Mouse (Mus musculus) stomach, embryonic 14.5 days (tissue): ENCODE measurements around the gene Noto. TPM values are rescaled to one million over a fixed set of nuclear protein-coding genes. Genes with fewer than 3 reads are reported as not detected.

Source experiments
- ATAC-seq: fragments of 200-750 bp; cut with Nextera tagmentation; 2 replicates; pipeline ENCODE4 v1.8.0; 2017; ENCODE audit warnings: low read depth, moderate TSS enrichment; ENCODE audit not compliant: insufficient number of reproducible peaks, insufficient read depth, low FRiP score
- H3K27ac ChIP-seq: fragments of 300-500 bp; sonication (generic); 2 replicates; pipeline ENCODE4 v1.5.1; 2014; ENCODE audit warnings: mild to moderate bottlenecking, low read length, moderate library complexity, mixed read lengths
- H3K27me3 ChIP-seq: fragments of 300-500 bp; sonication (generic); 2 replicates; pipeline ENCODE4 v1.6.1; 2014; ENCODE audit warnings: low read length, control low read depth, mixed read lengths; ENCODE audit not compliant: control insufficient read depth, insufficient read depth
- H3K36me3 ChIP-seq: fragments of 300-500 bp; sonication (generic); 2 replicates; pipeline ENCODE4 v1.6.1; 2014; ENCODE audit warnings: mild to moderate bottlenecking, control low read depth, low read length, moderate library complexity, mixed read lengths; ENCODE audit not compliant: control insufficient read depth, insufficient read depth
- H3K4me1 ChIP-seq: fragments of 300-500 bp; sonication (generic); 2 replicates; pipeline ENCODE4 v1.6.1; 2014; ENCODE audit warnings: low read length, control low read depth, mixed read lengths; ENCODE audit not compliant: control insufficient read depth, insufficient read depth
- H3K4me2 ChIP-seq: fragments of 300-500 bp; sonication (generic); replicated peaks from 2 replicates; pipeline ENCODE4 v1.6.1; 2014; ENCODE audit warnings: low read depth, low read length, control low read depth
- H3K4me3 ChIP-seq: fragments of 300-500 bp; sonication (generic); 2 replicates; pipeline ENCODE4 v1.5.1; 2014; ENCODE audit warnings: low read depth, low read length, control low read depth
- H3K9ac ChIP-seq: fragments of 300-500 bp; sonication (generic); replicated peaks from 2 replicates; pipeline ENCODE4 v1.6.1; 2014; ENCODE audit warnings: low read depth, mild to moderate bottlenecking, control low read depth, low read length, moderate library complexity, mixed read lengths
- H3K9me3 ChIP-seq: fragments of 300-500 bp; sonication (generic); 2 replicates; pipeline ENCODE4 v1.6.1; 2016; ENCODE audit warnings: low read depth, low read length, control low read depth; ENCODE audit not compliant: control insufficient read depth
- WGBS: fragments of 180-500 bp; shearing (Covaris S2); extraction: QIAGEN DNeasy Blood & Tissue Kit; methylation state at CpG from one replicate; pipeline ENCODE4 v1.1.7; 2014; 5-methylcytosine and 5-hydroxymethylcytosine counted together
- polyA plus RNA-seq: library from polyadenylated mRNA; unstranded; fragments of >200 nt; fragmentation: Nextera tagmentation; extraction: Ambion mirVana; gene quantifications from 2 replicates; pipeline ENCODE4 v1.2.1, GENCODE M21; 2014

The Noto gene
- polyA plus RNA-seq, 1 experiment from 2014 or later = not detected

DNA sequence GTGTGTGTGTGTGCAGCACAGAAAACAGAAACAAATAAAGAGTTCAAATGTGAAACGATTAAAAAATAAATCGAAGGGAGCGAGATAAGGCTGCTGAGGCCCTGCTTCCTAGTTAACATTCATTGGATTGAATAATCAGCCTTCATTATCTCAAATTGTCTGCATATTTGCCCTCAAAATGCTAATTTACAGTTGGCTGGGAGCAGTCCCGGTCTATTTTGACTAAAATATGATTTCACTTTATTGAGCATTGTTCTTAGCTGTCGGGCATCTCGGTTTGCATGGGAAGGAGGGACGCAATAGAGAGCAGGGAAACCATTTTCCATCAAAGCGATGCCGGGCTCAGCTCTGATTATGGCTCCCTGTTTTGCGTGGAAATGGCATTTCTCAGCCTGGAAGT is 20.6 kb upstream of the Noto start:
- peaks cover 6% of the 10 kb centered on the region for H3K27me3 ChIP-seq
- H3K9ac ChIP-seq = no peak overlapping the region
- no peak overlapping the region for H3K27ac ChIP-seq
- no peak overlapping the region for H3K4me3 ChIP-seq
- no peaks in the 10 kb centered on the region for H3K4me1 ChIP-seq
- 81% methylated on average over 10 of the region's 10 CpGs for WGBS
- no peaks in the 10 kb centered on the region for H3K36me3 ChIP-seq
- no peaks in the 10 kb centered on the region for H3K9me3 ChIP-seq
- ATAC-seq = no peak
- H3K4me2 ChIP-seq = no peak overlapping the region

DNA sequence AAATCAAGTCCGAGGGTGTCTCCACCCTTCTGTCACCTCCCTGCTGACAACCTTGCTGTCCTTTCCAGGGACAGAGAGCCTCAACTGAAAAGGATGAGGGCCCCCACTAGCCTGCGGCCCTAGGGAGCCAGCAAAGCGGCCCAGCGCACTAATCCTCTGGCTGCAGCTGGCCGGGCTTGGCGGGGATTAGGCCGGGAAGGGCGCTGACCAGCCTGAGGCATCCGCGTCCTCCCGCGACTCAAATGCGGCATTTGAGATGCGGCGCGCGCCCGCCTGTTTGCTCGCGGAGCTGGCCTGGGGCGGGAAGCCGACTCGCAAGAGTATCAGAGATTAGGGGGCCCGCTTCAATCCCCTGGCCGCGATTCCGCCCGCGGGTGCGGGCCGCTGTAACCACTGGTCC is 14.7 kb upstream of the Noto start:
- no peaks in the 10 kb centered on the region for H3K4me1 ChIP-seq
- no peaks in the 10 kb centered on the region for H3K9me3 ChIP-seq
- 2% methylated on average over 31 of the region's 31 CpGs for WGBS
- H3K9ac ChIP-seq = no peak overlapping the region; the same call in 1 of the 2 replicates
- peaks cover 29% of the 10 kb centered on the region for H3K27me3 ChIP-seq
- no peaks in the 10 kb centered on the region for H3K36me3 ChIP-seq
- H3K4me3 ChIP-seq = peak overlapping the region; percentile 13
- no peak overlapping the region for H3K27ac ChIP-seq
- ATAC-seq = no peak
- H3K4me2 ChIP-seq = peak overlapping the region; percentile 32

DNA sequence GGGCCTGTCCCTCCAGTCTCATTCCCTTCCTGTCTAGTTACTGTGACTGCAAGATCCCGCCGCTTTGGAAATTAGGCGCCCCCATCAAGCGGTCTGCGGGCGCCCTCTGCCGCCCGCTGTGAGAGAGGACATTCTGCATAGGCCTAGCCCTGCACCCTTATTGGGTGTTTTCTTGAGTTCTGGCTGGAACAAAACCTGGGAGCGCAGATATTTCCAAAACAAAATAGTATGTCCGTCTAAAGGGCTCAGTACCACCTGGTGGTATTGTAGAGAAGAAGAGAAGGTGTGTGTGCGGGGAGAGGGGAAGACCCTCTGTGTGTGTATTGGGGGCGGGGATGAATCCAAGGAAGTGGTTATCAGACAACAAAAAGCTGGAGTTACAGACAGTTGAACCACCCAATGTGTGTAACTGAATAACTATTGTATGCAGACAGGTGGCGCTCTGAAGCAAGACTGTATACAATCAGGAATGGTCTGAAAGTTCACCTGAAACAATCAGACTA is 12.9 kb upstream of the Noto start:
- H3K27me3 ChIP-seq = peaks cover 29% of the 10 kb centered on the region
- WGBS = 11% methylated on average over 13 of the region's 13 CpGs
- H3K4me2 ChIP-seq = no peak overlapping the region
- H3K9me3 ChIP-seq = no peaks in the 10 kb centered on the region
- H3K4me1 ChIP-seq = no peaks in the 10 kb centered on the region
- H3K27ac ChIP-seq = no peak overlapping the region
- ATAC-seq = peak; percentile 81
- no peaks in the 10 kb centered on the region for H3K36me3 ChIP-seq
- H3K9ac ChIP-seq = no peak overlapping the region
- no peak overlapping the region for H3K4me3 ChIP-seq

DNA sequence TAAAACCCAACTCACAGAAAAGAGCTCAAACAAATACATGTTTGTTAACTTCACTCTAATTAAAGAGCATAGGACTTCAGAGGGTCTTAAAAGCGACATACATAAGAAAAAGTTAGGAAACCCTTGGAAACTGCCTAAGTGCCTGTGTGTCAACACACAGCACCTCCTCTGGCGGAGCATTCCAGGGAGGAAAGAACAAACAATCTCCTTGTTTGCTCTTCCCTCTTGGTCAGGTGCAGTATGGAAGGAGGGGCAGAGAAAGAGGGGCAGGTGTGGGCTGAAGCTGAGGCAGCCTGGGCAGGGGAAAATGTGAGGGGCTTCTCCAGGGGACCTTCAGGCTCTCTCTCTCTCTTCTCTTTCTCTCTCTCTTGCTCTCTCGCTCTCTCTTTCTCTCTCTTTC is 7.9 kb upstream of the Noto start:
- Histone ChIP-seq H3K4me1 (no peaks in the 10 kb centered on the region), H3K27ac (no peak overlapping the region), H3K27me3 (no peaks in the 10 kb centered on the region), H3K9me3 (no peaks in the 10 kb centered on the region), H3K36me3 (no peaks in the 10 kb centered on the region), H3K9ac (no peak overlapping the region), H3K4me3 (no peak overlapping the region), H3K4me2 (no peak overlapping the region)
- ATAC-seq = no peak
- 39% methylated on average over 3 of the region's 3 CpGs for WGBS

DNA sequence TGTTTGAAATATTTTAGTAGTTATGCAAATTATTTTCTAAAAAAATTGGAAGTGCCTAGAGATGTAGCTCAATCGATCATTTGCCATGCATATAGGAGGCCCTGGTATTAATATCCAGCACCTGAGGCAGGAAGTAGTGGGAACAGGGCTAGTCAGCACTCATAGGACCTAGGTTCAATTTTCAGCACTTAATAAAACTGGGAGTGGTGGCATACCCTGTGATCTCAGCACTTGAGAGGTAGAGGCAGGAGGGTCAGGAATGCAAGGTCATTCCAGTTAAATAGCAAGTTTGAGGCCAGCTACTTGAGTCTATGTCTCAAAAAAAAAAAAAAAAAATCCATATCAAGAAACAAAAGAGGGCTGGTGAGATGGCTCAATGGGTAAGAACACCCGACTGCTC is 4.5 kb upstream of the Noto start:
- Histone ChIP-seq H3K9ac (no peak overlapping the region), H3K4me3 (no peak overlapping the region), H3K27ac (no peak overlapping the region), H3K9me3 (no peaks in the 10 kb centered on the region), H3K4me2 (no peak overlapping the region), H3K4me1 (no peaks in the 10 kb centered on the region), H3K27me3 (no peaks in the 10 kb centered on the region), H3K36me3 (no peaks in the 10 kb centered on the region)
- 79% methylated on average over 2 of the region's 2 CpGs for WGBS
- no peak for ATAC-seq

DNA sequence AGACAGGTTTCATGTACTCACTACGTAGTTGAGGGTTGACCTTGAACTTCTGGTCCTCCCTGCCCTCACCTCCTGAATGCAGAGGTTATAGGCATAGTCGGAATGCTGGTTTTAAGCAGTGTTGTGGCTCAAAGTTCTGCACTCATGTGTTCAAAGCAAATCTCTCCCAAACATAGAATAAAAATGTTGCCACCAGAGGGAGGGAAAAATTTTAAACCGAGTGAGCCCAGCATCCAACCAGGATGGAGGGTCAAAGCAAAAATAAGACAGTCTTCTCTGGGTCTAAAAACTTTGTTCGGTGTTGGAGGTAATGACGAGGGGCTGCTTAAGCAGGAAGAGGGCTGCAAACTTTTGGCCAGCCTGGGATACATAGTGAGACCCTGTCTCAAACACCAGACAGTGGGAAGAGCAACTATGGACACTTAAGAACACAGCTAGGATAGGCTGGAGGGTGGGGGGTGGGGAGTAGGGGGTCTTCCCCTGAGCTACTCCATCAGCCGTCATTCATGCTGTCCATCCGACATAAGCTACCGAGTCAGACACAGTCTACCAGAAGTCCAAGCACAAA is 7.7 kb downstream of the Noto start:
- Histone ChIP-seq H3K27me3 (no peaks in the 10 kb centered on the region), H3K4me2 (peak overlapping the region; percentile 69), H3K27ac (no peak overlapping the region), H3K36me3 (no peaks in the 10 kb centered on the region), H3K9ac (peak overlapping the region; percentile 68; the same call in 1 of the 2 replicates), H3K4me3 (peak overlapping the region; percentile 94), H3K4me1 (0 out of 2 replicates have a peak, but pooled peaks cover 4% of the 10 kb centered on the region), H3K9me3 (no peaks in the 10 kb centered on the region)
- WGBS = 47% methylated on average over 8 of the region's 8 CpGs
- no peak; the same call in 1 of the 2 replicates for ATAC-seq

DNA sequence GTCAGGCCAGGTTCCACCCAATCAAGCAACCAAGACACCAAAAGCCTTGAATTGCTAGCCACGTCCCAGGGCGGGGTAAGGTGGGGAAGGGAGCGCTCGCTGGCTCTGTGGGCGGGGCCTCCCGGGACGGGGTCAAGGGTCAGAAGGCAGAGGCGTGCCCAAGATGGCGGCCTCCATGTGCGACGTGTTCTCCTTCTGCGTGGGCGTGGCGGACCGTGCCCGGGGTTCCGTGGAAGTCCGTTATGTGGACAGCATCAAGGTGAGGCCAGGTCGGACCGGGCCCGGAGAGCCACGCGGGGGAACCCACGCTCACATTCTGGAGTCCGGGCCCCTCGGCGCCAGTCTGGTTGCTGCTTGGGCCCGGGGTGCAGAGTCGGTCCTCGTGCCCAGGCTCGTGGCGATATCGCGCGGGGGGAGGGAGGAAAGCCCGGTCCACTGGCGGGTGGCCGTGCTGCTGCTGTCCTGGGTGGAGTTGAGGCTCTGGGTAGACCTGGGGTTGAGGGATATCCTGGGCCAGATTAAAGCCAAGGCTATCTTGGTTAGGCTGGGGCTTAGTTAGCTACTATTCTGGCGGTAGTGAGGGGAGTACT is 8.3 kb downstream of the Noto start, which contains the start of gene Smyd5:
TSS of gene Smyd5 (plus strand) at position 148 of the 590 bp plus-strand sequence.
- peak; percentile 87 for ATAC-seq
- under 1% methylated on average over 36 of the region's 39 CpGs for WGBS
- H3K27ac ChIP-seq = no peak within 1 kb of the TSS

DNA sequence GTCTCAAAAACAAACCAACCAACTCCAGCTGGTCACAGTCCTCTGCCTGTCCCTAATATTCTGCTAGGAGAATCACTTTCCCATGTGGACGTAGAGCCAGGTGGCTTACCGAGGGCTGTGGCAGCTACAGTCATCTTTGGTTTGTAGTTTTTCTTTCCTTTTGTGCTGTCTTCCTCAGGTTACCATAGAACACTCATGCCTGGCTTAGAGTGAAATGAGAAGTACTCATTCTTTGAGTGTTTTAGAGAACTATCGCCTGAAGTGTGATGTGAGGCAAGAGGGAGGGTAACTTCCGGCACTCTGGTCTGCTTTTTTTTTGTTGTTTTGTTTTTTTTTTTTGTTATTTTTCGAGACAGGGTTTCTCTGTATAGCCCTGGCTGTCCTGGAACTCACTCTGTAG is 10.2 kb downstream of the Noto start:
- H3K4me1 ChIP-seq = 0 out of 2 replicates have a peak, but pooled peaks cover 4% of the 10 kb centered on the region
- no peak overlapping the region for H3K4me2 ChIP-seq
- H3K4me3 ChIP-seq = no peak overlapping the region
- H3K27ac ChIP-seq = no peak overlapping the region
- no peak overlapping the region for H3K9ac ChIP-seq
- H3K9me3 ChIP-seq = no peaks in the 10 kb centered on the region
- H3K36me3 ChIP-seq = peaks cover 6% of the 10 kb centered on the region
- 85% methylated on average over 5 of the region's 5 CpGs for WGBS
- no peaks in the 10 kb centered on the region for H3K27me3 ChIP-seq
- ATAC-seq = no peak

More for the DNA sequence above, 8.3 kb downstream of the Noto start, which contains the start of gene Smyd5:
- no peaks in the 10 kb centered on the region for H3K9me3 ChIP-seq
- no peaks in the 10 kb centered on the region for H3K27me3 ChIP-seq
- H3K9ac ChIP-seq = peak within 1 kb of the TSS; percentile 68
- H3K4me1 ChIP-seq = 0 out of 2 replicates have a peak, but pooled peaks cover 4% of the 10 kb centered on the region
- H3K36me3 ChIP-seq = no peaks in the 10 kb centered on the region
- peak within 1 kb of the TSS; percentile 94 for H3K4me3 ChIP-seq
- peak within 1 kb of the TSS; percentile 69 for H3K4me2 ChIP-seq
